Mouse (Mus musculus) gastrocnemius, postnatal 4 days (tissue): ENCODE data around the gene Tial1. TPM values are rescaled to one million over a fixed set of nuclear protein-coding genes. Genes with fewer than 3 reads are reported as not detected.

Experiments
- DNase-seq, 2 experiments: peaks; one replicate each; pipeline ENCODE4 v3.0.0; 2021 to 2022; ENCODE audit warnings: low spot score in 2 of 2, mixed read lengths in 2 of 2
- total RNA-seq, 2 experiments: library from RNA; stranded (reverse); gene quantifications; 2 replicates each; pipeline ENCODE4 v1.2.3; 2021

The Tial1 gene
- total RNA-seq, 2 experiments from 2014 or later, result 73.7 to 92.4 TPM

GRCm38 (mm10) chr7:128417226-128417929 lies 44.1 kb downstream of the Tial1 start:
- peak in 1 of 2 experiments; percentile 25 for DNase-seq

- DNase-seq, result no peak
These were observed 44.9 kb downstream of the Tial1 start for GRCm38 (mm10) chr7:128416664-128417063.

- DNase-seq, result no peak
These were observed 47.1 kb downstream of the Tial1 start for GRCm38 (mm10) chr7:128414433-128414832.

GRCm38 (mm10) chr7:128412071-128412833 lies 49.3 kb downstream of the Tial1 start:
- DNase-seq, result no peak

- DNase-seq, result no peak
These were observed 50.7 kb downstream of the Tial1 start for GRCm38 (mm10) chr7:128410708-128411413.

GRCm38 (mm10) chr7:128408265-128408664 lies 53.3 kb downstream of the Tial1 start:
- DNase-seq, result no peak

DNA sequence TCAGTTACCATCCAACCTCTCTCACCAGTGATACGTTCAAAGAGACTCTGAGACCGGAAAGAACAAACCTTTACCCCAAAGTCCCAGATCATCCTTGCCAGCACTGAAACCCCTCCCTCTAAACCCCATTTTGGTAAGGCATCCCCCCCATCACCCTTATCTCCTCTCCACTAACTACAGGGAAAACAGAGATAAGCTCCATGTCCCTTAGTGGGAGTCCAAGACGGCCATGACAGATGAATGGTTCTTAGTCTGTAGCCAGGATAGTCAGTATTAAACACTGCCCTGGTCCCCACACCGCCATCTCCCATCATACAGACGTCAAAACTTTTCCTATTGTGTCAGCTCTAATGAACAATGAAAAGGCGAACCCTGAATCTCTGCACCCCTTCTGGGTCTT lies 57.5 kb downstream of the Tial1 start:
- DNase-seq, result no peak

- no peak for DNase-seq
These were observed 57.9 kb downstream of the Tial1 start for GRCm38 (mm10) chr7:128403586-128403985.

GRCm38 (mm10) chr7:128403128-128403527 lies 58.4 kb downstream of the Tial1 start:
- no peak for DNase-seq

DNA sequence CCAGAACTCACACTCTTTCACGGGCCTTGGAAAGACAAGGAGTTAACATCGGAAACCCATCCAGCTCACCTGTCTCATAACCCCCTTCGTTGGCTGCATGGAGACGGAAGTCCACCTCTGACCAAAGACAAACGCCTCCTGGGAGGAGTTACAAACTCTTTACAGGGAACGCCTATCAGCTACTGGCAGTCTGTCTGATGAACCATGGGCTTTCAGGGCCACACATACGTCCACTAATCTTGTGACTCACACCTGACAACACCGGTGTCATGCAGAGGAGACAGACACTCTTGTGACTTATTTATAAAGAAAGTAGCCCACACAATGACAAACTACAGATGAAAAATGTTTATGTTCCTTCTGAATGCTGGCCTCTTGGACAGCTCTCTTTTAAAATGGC lies 58.9 kb downstream of the Tial1 start:
- no peak for DNase-seq

DNA sequence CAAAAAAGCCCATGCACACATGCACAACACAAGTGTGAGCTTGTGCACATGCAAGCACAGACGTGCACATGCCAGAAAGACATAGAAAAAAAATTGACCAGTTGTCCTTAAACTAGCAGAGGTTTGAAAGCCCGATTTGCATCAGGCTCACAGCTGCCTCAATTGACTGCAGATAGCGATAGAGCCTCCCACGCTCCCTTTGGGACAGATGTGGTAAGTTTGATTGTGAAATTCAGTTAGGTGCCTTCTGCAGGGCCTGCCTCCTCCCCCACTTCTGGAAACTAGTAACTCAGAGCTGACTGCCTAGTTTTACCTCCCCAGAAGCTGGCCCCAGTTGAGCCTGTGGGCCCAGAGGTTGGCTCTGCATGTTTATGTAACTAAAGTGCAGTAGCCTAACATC lies 62.9 kb downstream of the Tial1 start:
- no peak for DNase-seq

DNA sequence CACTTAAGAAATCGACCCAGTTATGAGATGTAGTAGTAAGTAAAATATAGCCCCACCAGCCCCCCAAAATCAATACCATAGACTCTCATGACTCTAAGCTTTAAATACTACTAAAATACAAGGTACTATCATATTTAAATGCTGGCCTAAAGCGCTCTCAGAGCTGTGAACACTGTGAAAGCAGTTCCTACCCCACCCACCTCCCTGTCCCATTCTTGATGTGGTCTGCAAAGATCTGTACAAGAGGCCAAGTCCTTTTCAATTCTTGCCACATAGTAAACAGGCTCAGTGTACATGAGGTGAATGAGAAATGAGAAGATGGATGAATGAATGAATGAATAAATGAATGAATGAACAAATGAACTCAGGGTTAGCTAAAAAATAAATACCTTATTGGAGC lies 64.5 kb downstream of the Tial1 start:
- DNase-seq, result no peak

DNA sequence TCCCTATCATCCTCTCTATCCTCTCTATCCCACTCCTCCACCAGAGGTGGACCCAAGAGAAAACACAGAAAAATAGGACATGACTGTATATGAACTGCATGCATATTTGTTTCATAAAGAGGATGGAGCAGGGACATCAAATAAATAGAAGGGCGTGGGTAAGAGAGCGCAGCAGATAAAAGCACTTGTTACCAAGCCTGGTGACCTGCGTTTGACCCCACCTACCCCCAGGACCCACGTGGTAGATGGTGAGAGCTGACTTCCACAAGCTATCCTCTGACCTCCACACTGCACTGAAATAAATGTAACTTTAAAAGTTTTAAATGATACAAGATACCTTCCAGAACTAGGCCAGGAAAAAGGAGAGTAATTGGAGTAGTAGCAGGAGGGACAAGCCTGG lies 67.8 kb downstream of the Tial1 start:
- no peak for DNase-seq

- DNase-seq, result no peak
These were observed 68.6 kb downstream of the Tial1 start for GRCm38 (mm10) chr7:128392972-128393314.

- no peak for DNase-seq
These were observed 69.2 kb downstream of the Tial1 start for GRCm38 (mm10) chr7:128392071-128392971.

DNA sequence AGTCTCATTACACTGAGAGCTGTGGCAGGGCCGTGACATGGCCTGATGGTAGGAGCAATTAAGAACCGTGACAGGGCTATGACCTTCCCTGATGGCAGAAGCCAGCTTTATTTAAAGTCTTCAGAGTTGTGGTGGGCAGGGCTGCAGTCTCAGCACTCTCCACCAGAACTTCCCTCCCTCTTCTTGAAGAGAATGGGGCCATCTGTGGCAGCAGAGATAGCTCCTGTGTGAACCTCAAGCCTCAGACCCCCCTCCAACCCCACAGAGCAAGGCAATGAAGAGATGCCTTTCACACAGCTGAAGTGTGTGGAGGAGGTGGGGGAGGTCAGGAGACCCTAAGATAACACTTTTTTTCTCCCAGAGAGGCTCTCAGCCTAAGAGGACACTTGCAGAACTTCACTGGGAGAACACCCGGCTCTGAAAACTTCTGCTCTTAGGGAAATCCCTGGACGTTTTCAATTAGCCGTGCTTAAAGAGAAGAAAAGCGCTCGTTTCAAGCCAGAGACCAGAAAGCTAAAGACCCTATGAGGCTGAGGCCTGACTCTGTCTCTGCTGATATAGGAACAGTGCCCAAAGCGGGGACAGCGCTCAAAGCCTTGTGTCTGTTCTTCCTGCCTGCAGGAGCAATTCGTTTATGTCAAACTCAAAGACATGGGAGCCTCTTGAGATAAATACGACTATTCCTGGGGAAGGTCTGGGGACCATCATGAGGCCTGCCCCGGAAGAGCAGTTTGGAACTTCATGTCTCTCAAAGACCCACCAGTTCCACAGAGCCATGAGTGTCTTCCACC lies 70.1 kb downstream of the Tial1 start:
- no peak for DNase-seq
